Mouse (Mus musculus): ENCODE data around the gene Psors1c2. TPM values are rescaled to one million over a fixed set of nuclear protein-coding genes. Genes with fewer than 3 reads are reported as not detected.

The Psors1c2 gene
- polyA plus RNA-seq, 1 experiment: 0.08 TPM

DNA sequence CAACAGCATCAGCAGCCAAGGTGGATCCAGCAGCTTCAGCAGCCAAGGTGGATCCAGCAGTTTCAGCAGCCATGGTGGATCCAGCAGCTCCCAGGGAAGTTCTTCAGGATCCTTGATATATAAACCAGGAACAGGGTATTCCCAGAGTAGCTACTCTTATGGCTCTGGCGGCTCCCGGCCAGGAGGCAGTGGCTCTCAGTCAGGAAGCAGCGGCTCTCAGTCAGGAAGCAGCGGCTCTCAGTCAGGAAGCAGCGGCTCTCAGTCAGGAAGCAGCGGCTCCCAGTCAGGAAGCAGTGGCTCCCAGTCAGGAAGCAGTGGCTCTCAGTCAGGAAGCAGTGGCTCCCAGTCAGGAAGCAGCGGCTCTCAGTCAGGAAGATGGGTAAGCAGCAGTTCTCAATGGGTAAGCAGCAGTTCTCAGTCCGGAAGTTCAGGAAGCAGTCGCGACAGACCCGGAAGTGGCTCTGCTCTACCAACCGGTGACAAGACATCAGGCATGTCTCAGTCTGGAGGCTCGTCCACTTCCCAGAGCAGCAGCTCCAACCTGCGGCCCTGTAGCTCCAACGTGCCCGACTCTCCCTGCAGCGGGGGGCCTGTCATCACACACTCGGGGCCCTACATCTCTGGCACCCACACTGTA, 21.9 kb downstream of the Psors1c2 start:
- H3K4me3 ChIP-seq (ENCODE audit: insufficient read depth, poor library complexity, severe bottlenecking): no peak overlapping the region
- H3K36me3 ChIP-seq (ENCODE audit: control insufficient read depth, insufficient read depth): no peaks in the 10 kb centered on the region
- H3ac ChIP-seq (ENCODE audit: control insufficient read depth, insufficient read length, low read depth): no peak overlapping the region
- no peaks in the 10 kb centered on the region for H3K27me3 ChIP-seq (ENCODE audit: control insufficient read depth, insufficient read depth, insufficient read length)
- no peak for TF ChIP-seq MYOG (IDR thresholded peaks at IDR 0.05; ENCODE audit: control insufficient read depth, extremely low read depth, insufficient read length)
- TF ChIP-seq USF1 (IDR thresholded peaks at IDR 0.05; ENCODE audit: low read depth): no peak
- TF ChIP-seq MYOD1 (IDR thresholded peaks at IDR 0.05; ENCODE audit: control insufficient read depth, insufficient read length, low read depth): no peak
- no peak for TF ChIP-seq MAX (IDR thresholded peaks at IDR 0.05)
- TF ChIP-seq CEBPB (IDR thresholded peaks at IDR 0.05; ENCODE audit: low read depth): no peak
- TF ChIP-seq FOSL1 (IDR thresholded peaks at IDR 0.05; ENCODE audit: insufficient read depth, low read length, poor library complexity, severe bottlenecking): no peak
- TF ChIP-seq CTCF (IDR thresholded peaks at IDR 0.05; ENCODE audit: control insufficient read depth, insufficient read depth, insufficient read length): no peak
- no peaks in the 10 kb centered on the region for H3K79me3 ChIP-seq (ENCODE audit: low read depth)
- no peaks in the 10 kb centered on the region for H3K79me2 ChIP-seq (ENCODE audit: control insufficient read depth, insufficient read depth)

DNA sequence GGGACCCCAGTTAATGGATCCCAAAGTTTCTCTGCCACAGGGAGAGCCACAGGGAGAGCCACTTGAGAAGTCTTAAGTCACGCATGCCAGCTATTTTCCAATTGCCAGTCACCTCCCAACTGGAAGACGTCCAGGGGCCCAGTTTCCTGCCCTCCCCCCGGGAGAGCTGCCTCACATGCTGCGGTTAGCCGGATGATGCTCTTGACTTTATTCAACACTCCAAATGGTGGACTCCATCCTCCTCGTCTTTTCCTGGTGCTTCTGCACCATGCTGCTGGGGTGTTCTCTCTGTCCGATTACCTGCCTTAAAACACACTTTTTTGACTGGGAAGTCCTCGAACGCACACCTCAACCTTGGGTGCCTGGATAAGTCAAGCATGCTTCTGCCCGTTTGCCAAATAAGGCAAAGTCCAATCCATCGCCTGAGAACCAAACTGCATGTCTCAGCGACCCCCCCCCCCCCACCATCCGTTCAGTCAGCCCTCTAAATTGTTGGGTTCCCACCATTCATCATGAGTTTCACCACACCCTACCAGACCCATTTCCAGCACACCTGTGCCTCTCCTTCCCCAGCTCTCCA, 23.3 kb downstream of the Psors1c2 start:
- Histone ChIP-seq H3K4me3 (ENCODE audit: insufficient read depth, poor library complexity, severe bottlenecking) (no peak overlapping the region), H3K79me2 (ENCODE audit: control insufficient read depth, insufficient read depth) (no peaks in the 10 kb centered on the region), H3ac (ENCODE audit: control insufficient read depth, insufficient read length, low read depth) (no peak overlapping the region), H3K79me3 (ENCODE audit: low read depth) (no peaks in the 10 kb centered on the region), H3K27me3 (ENCODE audit: control insufficient read depth, insufficient read depth, insufficient read length) (no peaks in the 10 kb centered on the region), H3K36me3 (ENCODE audit: control insufficient read depth, insufficient read depth) (no peaks in the 10 kb centered on the region)
- TF ChIP-seq MAX (IDR thresholded peaks at IDR 0.05) (no peak), MYOG (IDR thresholded peaks at IDR 0.05; ENCODE audit: control insufficient read depth, extremely low read depth, insufficient read length) (no peak), FOSL1 (IDR thresholded peaks at IDR 0.05; ENCODE audit: insufficient read depth, low read length, poor library complexity, severe bottlenecking) (no peak), MYOD1 (IDR thresholded peaks at IDR 0.05; ENCODE audit: control insufficient read depth, insufficient read length, low read depth) (no peak), CEBPB (IDR thresholded peaks at IDR 0.05; ENCODE audit: low read depth) (no peak), CTCF (IDR thresholded peaks at IDR 0.05; ENCODE audit: control insufficient read depth, insufficient read depth, insufficient read length) (no peak), USF1 (IDR thresholded peaks at IDR 0.05; ENCODE audit: low read depth) (no peak)

DNA sequence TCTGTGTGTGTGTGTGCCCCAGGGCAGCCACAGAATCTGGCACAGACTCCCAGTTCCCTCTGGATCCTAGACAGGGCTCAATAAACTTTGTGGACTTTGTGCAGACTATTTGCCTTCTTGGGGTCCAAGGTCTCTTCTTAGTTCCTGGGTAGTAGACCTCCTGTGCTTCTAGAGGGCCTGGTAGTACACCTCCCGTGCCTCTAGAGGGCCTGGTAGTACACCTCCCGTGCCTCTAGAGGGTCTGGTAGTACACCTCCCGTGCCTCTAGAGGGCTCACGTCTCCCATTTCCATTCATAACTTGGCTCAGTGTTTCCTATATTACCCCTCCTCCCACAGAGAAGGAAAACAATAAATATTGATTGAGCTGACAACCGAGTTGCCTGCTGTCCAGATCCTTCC, 23.8 kb downstream of the Psors1c2 start:
- no peaks in the 10 kb centered on the region for H3K27me3 ChIP-seq (ENCODE audit: control insufficient read depth, insufficient read depth, insufficient read length)
- H3K79me2 ChIP-seq (ENCODE audit: control insufficient read depth, insufficient read depth): no peaks in the 10 kb centered on the region
- TF ChIP-seq CTCF (IDR thresholded peaks at IDR 0.05; ENCODE audit: control insufficient read depth, insufficient read depth, insufficient read length) (peak; percentile 83), MAX (IDR thresholded peaks at IDR 0.05) (no peak)
- H3K4me3 ChIP-seq (ENCODE audit: insufficient read depth, poor library complexity, severe bottlenecking): no peak overlapping the region
- H3ac ChIP-seq (ENCODE audit: control insufficient read depth, insufficient read length, low read depth): peak overlapping the region; percentile 14
- no peaks in the 10 kb centered on the region for H3K36me3 ChIP-seq (ENCODE audit: control insufficient read depth, insufficient read depth)
- no peaks in the 10 kb centered on the region for H3K79me3 ChIP-seq (ENCODE audit: low read depth)

- Histone ChIP-seq H3K4me3 (ENCODE audit: insufficient read depth, poor library complexity, severe bottlenecking) (no peak overlapping the region), H3K79me2 (ENCODE audit: control insufficient read depth, insufficient read depth) (no peaks in the 10 kb centered on the region), H3K36me3 (ENCODE audit: control insufficient read depth, insufficient read depth) (no peaks in the 10 kb centered on the region), H3K27me3 (ENCODE audit: control insufficient read depth, insufficient read depth, insufficient read length) (no peaks in the 10 kb centered on the region), H3K79me3 (ENCODE audit: low read depth) (no peaks in the 10 kb centered on the region), H3ac (ENCODE audit: control insufficient read depth, insufficient read length, low read depth) (peak overlapping the region; percentile 14)
- TF ChIP-seq MYOD1 (IDR thresholded peaks at IDR 0.05; ENCODE audit: control insufficient read depth, insufficient read length, low read depth): peak; percentile 56
- TF ChIP-seq USF1 (IDR thresholded peaks at IDR 0.05; ENCODE audit: low read depth): no peak
Observed at GRCm38 (mm10) chr17:35557351-35557750, 24.4 kb downstream of the Psors1c2 start.

GRCm38 (mm10) chr17:35558216-35558615, 25.2 kb downstream of the Psors1c2 start:
- Histone ChIP-seq H3K79me3 (ENCODE audit: low read depth) (no peaks in the 10 kb centered on the region), H3ac (ENCODE audit: control insufficient read depth, insufficient read length, low read depth) (no peak overlapping the region), H3K79me2 (ENCODE audit: control insufficient read depth, insufficient read depth) (no peaks in the 10 kb centered on the region), H3K36me3 (ENCODE audit: control insufficient read depth, insufficient read depth) (no peaks in the 10 kb centered on the region), H3K4me3 (ENCODE audit: insufficient read depth, poor library complexity, severe bottlenecking) (no peak overlapping the region), H3K27me3 (ENCODE audit: control insufficient read depth, insufficient read depth, insufficient read length) (no peaks in the 10 kb centered on the region)
- TF ChIP-seq MYOG (IDR thresholded peaks at IDR 0.05; ENCODE audit: control insufficient read depth, extremely low read depth, insufficient read length): no peak
- TF ChIP-seq CTCF (IDR thresholded peaks at IDR 0.05; ENCODE audit: control insufficient read depth, insufficient read depth, insufficient read length): no peak
- no peak for TF ChIP-seq USF1 (IDR thresholded peaks at IDR 0.05; ENCODE audit: low read depth)
- TF ChIP-seq MAX (IDR thresholded peaks at IDR 0.05): no peak

GRCm38 (mm10) chr17:35567150-35567549, 34.1 kb downstream of the Psors1c2 start, which contains the start of gene 2300002M23Rik:
TSS of gene 2300002M23Rik (plus strand) at chr17:35567450.
- H3ac ChIP-seq (ENCODE audit: control insufficient read depth, insufficient read length, low read depth): no peak within 1 kb of the TSS

More at GRCm38 (mm10) chr17:35567150-35567549, 34.1 kb downstream of the Psors1c2 start, which contains the start of gene 2300002M23Rik:
- H3K27me3 ChIP-seq (ENCODE audit: control insufficient read depth, insufficient read depth, insufficient read length): peaks cover 6% of the 10 kb centered on the region
- no peaks in the 10 kb centered on the region for H3K79me2 ChIP-seq (ENCODE audit: control insufficient read depth, insufficient read depth)
- TF ChIP-seq FOSL1 (IDR thresholded peaks at IDR 0.05; ENCODE audit: insufficient read depth, low read length, poor library complexity, severe bottlenecking): no peak
- no peaks in the 10 kb centered on the region for H3K36me3 ChIP-seq (ENCODE audit: control insufficient read depth, insufficient read depth)
- no peak within 1 kb of the TSS for H3K4me3 ChIP-seq (ENCODE audit: insufficient read depth, poor library complexity, severe bottlenecking)
- no peaks in the 10 kb centered on the region for H3K79me3 ChIP-seq (ENCODE audit: low read depth)
